Mouse (Mus musculus): ENCODE measurements around the gene Ticrr. TPM values are rescaled to one million over a fixed set of nuclear protein-coding genes. Genes with fewer than 3 reads are reported as not detected.

Gene Ticrr
- polyA plus RNA-seq, 1 experiment = 3.1 TPM

GRCm38 (mm10) chr7:79731438-79731837 lies 71.4 kb downstream of the Ticrr start:
- DNase-seq (ENCODE audit: low read depth) = no peak
- TF ChIP-seq CTCF (IDR thresholded peaks at IDR 0.05; ENCODE audit: borderline replicate concordance, extremely low read depth, insufficient read depth, insufficient read length) (no peak), POLR2A (IDR thresholded peaks at IDR 0.05; ENCODE audit: borderline replicate concordance, extremely low read depth, insufficient read depth, insufficient read length, poor library complexity, severe bottlenecking) (no peak)

- no peak for DNase-seq (ENCODE audit: low read depth)
- TF ChIP-seq POLR2A (IDR thresholded peaks at IDR 0.05; ENCODE audit: borderline replicate concordance, extremely low read depth, insufficient read depth, insufficient read length, poor library complexity, severe bottlenecking) = no peak
- no peak for TF ChIP-seq CTCF (IDR thresholded peaks at IDR 0.05; ENCODE audit: borderline replicate concordance, extremely low read depth, insufficient read depth, insufficient read length)
Observed at GRCm38 (mm10) chr7:79732622-79733021, 72.6 kb downstream of the Ticrr start, which contains the start of gene Plin1. TSS of gene Plin1 (minus strand) at chr7:79732903.

GRCm38 (mm10) chr7:79734563-79734962 lies 74.6 kb downstream of the Ticrr start:
- no peak for DNase-seq (ENCODE audit: low read depth)
- TF ChIP-seq POLR2A (IDR thresholded peaks at IDR 0.05; ENCODE audit: borderline replicate concordance, extremely low read depth, insufficient read depth, insufficient read length, poor library complexity, severe bottlenecking) = no peak
- TF ChIP-seq CTCF (IDR thresholded peaks at IDR 0.05; ENCODE audit: borderline replicate concordance, extremely low read depth, insufficient read depth, insufficient read length) = no peak

GRCm38 (mm10) chr7:79736511-79736910 lies 76.5 kb downstream of the Ticrr start:
- DNase-seq (ENCODE audit: low read depth) = no peak
- TF ChIP-seq POLR2A (IDR thresholded peaks at IDR 0.05; ENCODE audit: borderline replicate concordance, extremely low read depth, insufficient read depth, insufficient read length, poor library complexity, severe bottlenecking) (no peak), CTCF (IDR thresholded peaks at IDR 0.05; ENCODE audit: borderline replicate concordance, extremely low read depth, insufficient read depth, insufficient read length) (no peak)

- DNase-seq (ENCODE audit: low read depth) = no peak
- TF ChIP-seq POLR2A (IDR thresholded peaks at IDR 0.05; ENCODE audit: borderline replicate concordance, extremely low read depth, insufficient read depth, insufficient read length, poor library complexity, severe bottlenecking) = no peak
- TF ChIP-seq CTCF (IDR thresholded peaks at IDR 0.05; ENCODE audit: borderline replicate concordance, extremely low read depth, insufficient read depth, insufficient read length) = no peak
Observed at GRCm38 (mm10) chr7:79738913-79739312, 78.9 kb downstream of the Ticrr start.

GRCm38 (mm10) chr7:79740279-79740678 lies 80.3 kb downstream of the Ticrr start:
- no peak for DNase-seq (ENCODE audit: low read depth)
- no peak for TF ChIP-seq CTCF (IDR thresholded peaks at IDR 0.05; ENCODE audit: borderline replicate concordance, extremely low read depth, insufficient read depth, insufficient read length)
- TF ChIP-seq POLR2A (IDR thresholded peaks at IDR 0.05; ENCODE audit: borderline replicate concordance, extremely low read depth, insufficient read depth, insufficient read length, poor library complexity, severe bottlenecking) = no peak

GRCm38 (mm10) chr7:79742277-79742658 lies 82.3 kb downstream of the Ticrr start:
- TF ChIP-seq POLR2A (IDR thresholded peaks at IDR 0.05; ENCODE audit: borderline replicate concordance, extremely low read depth, insufficient read depth, insufficient read length, poor library complexity, severe bottlenecking) = no peak
- no peak for TF ChIP-seq CTCF (IDR thresholded peaks at IDR 0.05; ENCODE audit: borderline replicate concordance, extremely low read depth, insufficient read depth, insufficient read length)
- no peak for DNase-seq (ENCODE audit: low read depth)

- peak; percentile 94 for DNase-seq (ENCODE audit: low read depth)
- TF ChIP-seq CTCF (IDR thresholded peaks at IDR 0.05; ENCODE audit: borderline replicate concordance, extremely low read depth, insufficient read depth, insufficient read length) = no peak
- peak; percentile 12; the same call in 1 of the 2 replicates for TF ChIP-seq POLR2A (IDR thresholded peaks at IDR 0.05; ENCODE audit: borderline replicate concordance, extremely low read depth, insufficient read depth, insufficient read length, poor library complexity, severe bottlenecking)
Observed at GRCm38 (mm10) chr7:79742659-79743536, 82.9 kb downstream of the Ticrr start, which contains the start of the genes Pex11a and Wdr93. TSS of gene Pex11a (minus strand) at chr7:79743131. TSS of gene Wdr93 (plus strand) at chr7:79743163.

- TF ChIP-seq CTCF (IDR thresholded peaks at IDR 0.05; ENCODE audit: borderline replicate concordance, extremely low read depth, insufficient read depth, insufficient read length) (no peak), POLR2A (IDR thresholded peaks at IDR 0.05; ENCODE audit: borderline replicate concordance, extremely low read depth, insufficient read depth, insufficient read length, poor library complexity, severe bottlenecking) (no peak)
- no peak for DNase-seq (ENCODE audit: low read depth)
Observed at GRCm38 (mm10) chr7:79744051-79744450, 84.1 kb downstream of the Ticrr start.

- DNase-seq (ENCODE audit: low read depth) = no peak
- no peak for TF ChIP-seq POLR2A (IDR thresholded peaks at IDR 0.05; ENCODE audit: borderline replicate concordance, extremely low read depth, insufficient read depth, insufficient read length, poor library complexity, severe bottlenecking)
- TF ChIP-seq CTCF (IDR thresholded peaks at IDR 0.05; ENCODE audit: borderline replicate concordance, extremely low read depth, insufficient read depth, insufficient read length) = no peak
Observed at GRCm38 (mm10) chr7:79744585-79744984, 84.6 kb downstream of the Ticrr start.

- no peak for DNase-seq (ENCODE audit: low read depth)
- no peak for TF ChIP-seq CTCF (IDR thresholded peaks at IDR 0.05; ENCODE audit: borderline replicate concordance, extremely low read depth, insufficient read depth, insufficient read length)
- no peak for TF ChIP-seq POLR2A (IDR thresholded peaks at IDR 0.05; ENCODE audit: borderline replicate concordance, extremely low read depth, insufficient read depth, insufficient read length, poor library complexity, severe bottlenecking)
Observed at GRCm38 (mm10) chr7:79747659-79748058, 87.7 kb downstream of the Ticrr start.

Other genes starting within 250 kb of the Ticrr start
- gene Polg, start 193.8 kb upstream of the Ticrr start, polyA plus RNA-seq (2012; rRNA removed) = 44.7 and 55.4 TPM in 2 replicates
- gene Rhcg, start 42.5 kb upstream of the Ticrr start, polyA plus RNA-seq (2012; rRNA removed) = 1.6 and 3.0 TPM in 2 replicates
- 4.8 and 5.4 TPM in 2 replicates for gene Kif7, start 55.5 kb downstream of the Ticrr start, polyA plus RNA-seq (2012; rRNA removed)
- gene Plin1, start 72.7 kb downstream of the Ticrr start, polyA plus RNA-seq (2012; rRNA removed) = 0.23 TPM in 2 replicates
- 11.1 and 13.3 TPM in 2 replicates for gene Pex11a, start 82.9 kb downstream of the Ticrr start, polyA plus RNA-seq (2012; rRNA removed)
- 0.23 and 0.33 TPM in 2 replicates for gene Wdr93, start 83.0 kb downstream of the Ticrr start, polyA plus RNA-seq (2012; rRNA removed)
- gene Mesp1, start 133.6 kb downstream of the Ticrr start, polyA plus RNA-seq (2012; rRNA removed) = not detected in 2 replicates
- gene Mesp2, start 150.5 kb downstream of the Ticrr start, polyA plus RNA-seq (2012; rRNA removed) = 1.2 and 1.9 TPM in 2 replicates
- 4.9 and 7.8 TPM in 2 replicates for gene Anpep, start 200.9 kb downstream of the Ticrr start, polyA plus RNA-seq (2012; rRNA removed)